22 mouse cellular contexts compared by ENCODE assay signal in the genomic region with DNA sequence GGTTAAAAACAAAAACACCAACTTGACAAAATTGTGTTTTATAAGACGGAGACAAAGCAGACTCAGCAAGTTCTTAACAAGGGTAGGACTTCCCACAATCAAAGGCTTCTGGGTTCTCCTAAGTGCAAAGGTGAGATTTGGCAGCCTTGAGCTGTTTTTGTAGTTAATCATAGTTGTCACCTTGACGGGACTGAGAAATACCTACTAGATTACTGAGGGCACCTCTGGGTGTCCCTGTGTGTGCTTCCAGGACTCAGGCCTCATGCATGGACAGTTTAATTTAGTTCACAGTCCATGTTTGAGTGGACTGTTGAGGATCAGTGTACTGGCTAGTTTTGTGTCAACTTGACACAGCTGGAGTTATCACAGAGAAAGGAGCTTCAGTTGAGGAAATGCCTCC.
"Had no signal": no experiment of that assay in that cellular context is flagged by ENCODE, and none has a peak within 500 bp of the region (broad histone marks: within the 10 kb centered on the region; RNA-seq: fewer than 3 reads in every experiment).

No protein-coding gene starts in this region.

- H3K27ac ChIP-seq: hindbrain, embryonic 12.5 days; limb, embryonic 13.5 days; liver, embryonic 12.5 days; liver, embryonic 15.5 days; midbrain, embryonic 13.5 days; neural tube, embryonic 13.5 days had no signal

- H3K4me1 ChIP-seq: liver, embryonic 12.5 days; liver, embryonic 15.5 days; megakaryocyte, embryonic 14.5 days had no signal

- H3K27me3 ChIP-seq: hindbrain, embryonic 12.5 days; hindbrain, embryonic 15.5 days; intestine, embryonic 15.5 days; limb, embryonic 13.5 days; liver, embryonic 12.5 days; liver, embryonic 15.5 days; lung, embryonic 15.5 days; megakaryocyte, embryonic 14.5 days; midbrain, embryonic 13.5 days; neural tube, embryonic 13.5 days had no signal

- H3K9me3 ChIP-seq: hindbrain, embryonic 12.5 days; hindbrain, embryonic 15.5 days; intestine, embryonic 15.5 days; limb, embryonic 10.5 days; limb, embryonic 13.5 days; liver, embryonic 12.5 days; liver, embryonic 15.5 days; lung, embryonic 15.5 days; midbrain, embryonic 10.5 days; midbrain, embryonic 13.5 days; neural tube, embryonic 13.5 days had no signal

- H3K4me2 ChIP-seq: hindbrain, embryonic 12.5 days; hindbrain, embryonic 15.5 days; limb, embryonic 13.5 days; liver, embryonic 12.5 days; liver, embryonic 15.5 days; neural tube, embryonic 13.5 days had no signal

- H3K4me3 ChIP-seq: hindbrain, embryonic 12.5 days; hindbrain, embryonic 15.5 days; intestine, embryonic 15.5 days; limb, embryonic 10.5 days; limb, embryonic 13.5 days; liver, embryonic 12.5 days; liver, embryonic 15.5 days; lung, embryonic 15.5 days; megakaryocyte, embryonic 14.5 days; midbrain, embryonic 10.5 days; midbrain, embryonic 13.5 days; myocyte; neural tube, embryonic 13.5 days had no signal

- ATAC-seq: liver, embryonic 12.5 days; midbrain, embryonic 13.5 days; midbrain, embryonic 16.5 days had no signal

- H3K9ac ChIP-seq: hindbrain, embryonic 12.5 days; hindbrain, embryonic 15.5 days; intestine, embryonic 15.5 days; limb, embryonic 13.5 days; liver, embryonic 12.5 days; liver, embryonic 15.5 days; lung, embryonic 15.5 days; midbrain, embryonic 13.5 days; neural tube, embryonic 13.5 days had no signal

- H3K36me3 ChIP-seq: hindbrain, embryonic 12.5 days; hindbrain, embryonic 15.5 days; intestine, embryonic 15.5 days; limb, embryonic 10.5 days; limb, embryonic 13.5 days; liver, embryonic 12.5 days; liver, embryonic 15.5 days; lung, embryonic 15.5 days; midbrain, embryonic 10.5 days; midbrain, embryonic 13.5 days; neural tube, embryonic 13.5 days had no signal

- DNase-seq: kidney, postnatal 4 days; layer of hippocampus, postnatal 36 days; liver; lung, adult 18-20 months; lung, postnatal 10 days; lung, postnatal 36 days; thymus, adult 2 months; thymus, postnatal 25 days had no signal
